Mouse (Mus musculus): Measurements from ENCODE around the gene Plb1. TPM values are rescaled to one million over a fixed set of nuclear protein-coding genes. Genes with fewer than 3 reads are reported as not detected.

The Plb1 gene
- total and polyA plus RNA-seq, 3 experiments = 0.51 to 2.3 (median 0.66) TPM

DNA sequence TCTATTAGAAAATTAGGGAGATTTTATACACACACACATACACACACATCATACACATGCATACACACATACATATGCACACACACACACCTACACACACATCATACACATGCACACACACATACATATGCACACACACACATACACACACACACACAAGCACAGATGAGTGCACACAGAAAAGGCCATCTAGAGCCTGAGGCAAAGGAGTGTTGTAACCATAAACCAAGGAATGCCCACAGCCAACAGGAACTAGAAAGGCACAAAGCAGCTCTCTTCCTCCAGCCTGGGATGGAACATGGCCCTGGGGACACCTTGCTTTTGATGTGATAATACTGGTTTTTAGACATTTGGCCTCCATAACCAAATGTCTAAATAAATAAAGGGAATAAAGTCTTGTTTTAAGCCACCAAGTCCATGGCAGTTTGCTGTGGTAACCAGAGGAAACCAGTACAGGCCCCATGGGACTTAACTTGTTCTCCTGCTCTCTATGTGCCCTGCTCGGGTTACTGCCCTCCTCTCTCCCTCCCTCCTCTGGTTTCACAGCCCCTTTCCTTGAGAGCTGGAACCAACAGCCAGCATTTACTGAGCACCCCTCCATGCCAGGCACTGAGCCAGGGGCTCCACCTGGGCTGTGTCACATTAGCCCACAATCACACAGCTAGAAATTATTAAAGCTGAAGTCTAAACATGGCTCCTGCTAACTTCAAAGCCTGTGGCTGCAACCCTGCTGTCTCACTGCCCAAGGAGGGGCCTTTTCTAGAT is 179.9 kb downstream of the Plb1 start:
- Histone ChIP-seq H3K9me3 (replicated peaks; ENCODE audit: low read length) (no peaks in the 10 kb centered on the region), H3K79me2 (replicated peaks; ENCODE audit: control insufficient read depth, extremely low read depth, insufficient read depth, poor library complexity, severe bottlenecking) (no peaks in the 10 kb centered on the region), H3K4me3 (replicated peaks in 1 of 3; ENCODE audit: low read depth in 2 of 3, low read length in 2 of 3, poor library complexity in 1 of 3) (no peak overlapping the region), H3K27me3 (replicated peaks) (no peaks in the 10 kb centered on the region), H3K9ac (ENCODE audit: insufficient read depth, low read depth) (no peak overlapping the region), H3K27ac (ENCODE audit: insufficient read depth, low read depth) (no peak overlapping the region), H3K4me2 (ENCODE audit: insufficient read depth, low read depth, poor library complexity, severe bottlenecking) (no peak overlapping the region), H3K36me3 (replicated peaks in 1 of 2; ENCODE audit: control insufficient read depth in 1 of 2, insufficient read depth in 1 of 2, low read length in 1 of 2) (no peaks in the 10 kb centered on the region), H3K4me1 (ENCODE audit: control insufficient read depth in 1 of 2, insufficient read depth in 2 of 2) (peaks cover 10 to 45% of the 10 kb centered on the region in 2 experiments)
- in situ Hi-C loops (cut with MboI; ENCODE audit: low pct_ligation_motif_present, low pct_unique_long_range_greater_than_20kb, low sequenced_read_pairs) (no loop called here), dilution Hi-C loops (cut with MboI; ENCODE audit: extremely low pct_ligation_motif_present, extremely low pct_unique_long_range_greater_than_20kb, low sequenced_read_pairs) (no loop called here)
- peak; percentile 71 for DNase-seq (ENCODE audit: extremely low read depth)
- TF ChIP-seq NELFE (IDR thresholded peaks at IDR 0.05; ENCODE audit: low read depth, low read length) (no peak), IRF4 (IDR thresholded peaks at IDR 0.05; ENCODE audit: low read depth, low read length) (peak; percentile 16; the same call in 1 of the 2 replicates), EP300 (IDR thresholded peaks at IDR 0.05; ENCODE audit: low read length) (0 out of 2 replicates have a peak, but pooled peaks have one; percentile 32)

DNA sequence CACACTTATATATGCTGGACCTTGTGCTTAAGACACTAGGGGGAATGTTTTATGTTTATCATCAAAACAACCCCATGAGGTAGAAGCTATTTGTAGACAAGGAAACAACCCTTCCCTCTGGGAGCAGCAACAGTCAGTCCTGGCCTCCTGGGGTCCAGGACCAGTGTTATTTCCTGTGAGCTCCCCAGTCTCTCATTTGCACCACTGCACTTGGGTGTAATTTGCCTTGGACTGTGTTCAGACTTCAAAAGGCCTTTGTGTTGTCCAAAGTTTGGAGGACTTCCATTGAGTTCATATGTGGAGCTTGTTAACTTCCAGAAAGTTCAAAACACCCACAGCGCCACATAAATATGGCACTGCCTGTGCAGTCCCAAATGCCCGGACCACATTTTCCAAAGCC is 180.6 kb downstream of the Plb1 start:
- no peak overlapping the region for H3K4me2 ChIP-seq (ENCODE audit: insufficient read depth, low read depth, poor library complexity, severe bottlenecking)
- H3K79me2 ChIP-seq (replicated peaks; ENCODE audit: control insufficient read depth, extremely low read depth, insufficient read depth, poor library complexity, severe bottlenecking) = no peaks in the 10 kb centered on the region
- TF ChIP-seq MAFK (IDR thresholded peaks at IDR 0.05; ENCODE audit: insufficient replicate concordance, low read length) (no peak), USF1 (IDR thresholded peaks at IDR 0.05; ENCODE audit: low read depth, low read length) (no peak), HCFC1 (IDR thresholded peaks at IDR 0.05; ENCODE audit: low read depth, low read length) (no peak), KAT2A (IDR thresholded peaks at IDR 0.05; ENCODE audit: insufficient replicate concordance, low read length) (no peak), JUN (IDR thresholded peaks at IDR 0.05; ENCODE audit: insufficient read depth, low read depth, low read length) (no peak), POLR2A (IDR thresholded peaks at IDR 0.05; ENCODE audit: low read depth, low read length) (no peak), ETS1 (conservative IDR thresholded peaks at IDR 0.05; ENCODE audit: low read depth, low read length) (no peak), BHLHE40 (IDR thresholded peaks at IDR 0.05; ENCODE audit: low read depth, low read length) (no peak)
- H3K9ac ChIP-seq (ENCODE audit: insufficient read depth, low read depth) = no peak overlapping the region
- dilution Hi-C loops (cut with MboI; ENCODE audit: extremely low pct_ligation_motif_present, extremely low pct_unique_long_range_greater_than_20kb, low sequenced_read_pairs) = no loop called here
- no peaks in the 10 kb centered on the region for H3K27me3 ChIP-seq (replicated peaks)
- in situ Hi-C loops (cut with MboI; ENCODE audit: low pct_ligation_motif_present, low pct_unique_long_range_greater_than_20kb, low sequenced_read_pairs) = no loop called here
- no peak overlapping the region for H3K4me3 ChIP-seq (replicated peaks in 1 of 3; ENCODE audit: low read depth in 2 of 3, low read length in 2 of 3, poor library complexity in 1 of 3)
- H3K9me3 ChIP-seq (replicated peaks; ENCODE audit: low read length) = no peaks in the 10 kb centered on the region
- H3K4me1 ChIP-seq (ENCODE audit: control insufficient read depth in 1 of 2, insufficient read depth in 2 of 2) = peaks cover 10 to 45% of the 10 kb centered on the region in 2 experiments
- no peak overlapping the region for H3K27ac ChIP-seq (ENCODE audit: insufficient read depth, low read depth)
- no peak for DNase-seq (ENCODE audit: extremely low read depth)
- no peaks in the 10 kb centered on the region for H3K36me3 ChIP-seq (replicated peaks in 1 of 2; ENCODE audit: control insufficient read depth in 1 of 2, insufficient read depth in 1 of 2, low read length in 1 of 2)

DNA sequence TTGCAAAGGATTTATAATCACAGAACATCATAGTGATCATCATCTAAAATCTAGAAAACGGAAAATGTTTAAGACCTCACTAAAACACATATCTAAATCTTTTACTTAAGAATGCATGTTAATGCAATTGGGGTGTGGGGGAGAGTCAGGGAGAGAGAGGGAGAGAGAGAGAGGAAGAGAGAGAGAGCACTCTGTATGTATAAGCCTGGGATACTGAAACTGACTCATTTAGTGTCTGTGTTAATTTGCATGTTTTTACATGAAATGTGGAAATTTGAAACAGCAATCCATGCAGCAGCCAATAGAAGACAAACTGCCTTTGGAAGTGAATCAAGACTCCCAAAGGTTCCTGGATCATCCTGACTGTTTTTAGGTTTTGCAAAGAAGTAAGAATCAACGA is 181.1 kb downstream of the Plb1 start:
- TF ChIP-seq IRF4 (IDR thresholded peaks at IDR 0.05; ENCODE audit: low read depth, low read length) (peak; percentile 70), JUND (conservative IDR thresholded peaks at IDR 0.05; ENCODE audit: low read depth, low read length) (peak; percentile 71; the same call in 1 of the 2 replicates), MAFK (IDR thresholded peaks at IDR 0.05; ENCODE audit: insufficient replicate concordance, low read length) (no peak), JUN (IDR thresholded peaks at IDR 0.05; ENCODE audit: insufficient read depth, low read depth, low read length) (peak; percentile 27; the same call in 1 of the 2 replicates), EP300 (IDR thresholded peaks at IDR 0.05; ENCODE audit: low read length) (peak; percentile 75), POLR2AphosphoS2 (IDR thresholded peaks at IDR 0.05; ENCODE audit: low read depth, low read length) (no peak)
- no peak overlapping the region for H3K4me3 ChIP-seq (replicated peaks in 1 of 3; ENCODE audit: low read depth in 2 of 3, low read length in 2 of 3, poor library complexity in 1 of 3)
- no peaks in the 10 kb centered on the region for H3K79me2 ChIP-seq (replicated peaks; ENCODE audit: control insufficient read depth, extremely low read depth, insufficient read depth, poor library complexity, severe bottlenecking)
- no peak overlapping the region for H3K27ac ChIP-seq (ENCODE audit: insufficient read depth, low read depth)
- no peak overlapping the region for H3K9ac ChIP-seq (ENCODE audit: insufficient read depth, low read depth)
- DNase-seq (ENCODE audit: extremely low read depth) = peak; percentile 44
- no peak overlapping the region for H3K4me2 ChIP-seq (ENCODE audit: insufficient read depth, low read depth, poor library complexity, severe bottlenecking)
- H3K27me3 ChIP-seq (replicated peaks) = no peaks in the 10 kb centered on the region
- dilution Hi-C loops (cut with MboI; ENCODE audit: extremely low pct_ligation_motif_present, extremely low pct_unique_long_range_greater_than_20kb, low sequenced_read_pairs) = no loop called here
- H3K9me3 ChIP-seq (replicated peaks; ENCODE audit: low read length) = no peaks in the 10 kb centered on the region
- no peaks in the 10 kb centered on the region for H3K36me3 ChIP-seq (replicated peaks in 1 of 2; ENCODE audit: control insufficient read depth in 1 of 2, insufficient read depth in 1 of 2, low read length in 1 of 2)
- in situ Hi-C loops (cut with MboI; ENCODE audit: low pct_ligation_motif_present, low pct_unique_long_range_greater_than_20kb, low sequenced_read_pairs) = no loop called here
- H3K4me1 ChIP-seq (ENCODE audit: control insufficient read depth in 1 of 2, insufficient read depth in 2 of 2) = peaks cover 10 to 45% of the 10 kb centered on the region in 2 experiments
